Mouse (Mus musculus) midbrain, postnatal 0 days (tissue): Measurements from ENCODE around the gene Ccdc88c. TPM values are rescaled to one million over a fixed set of nuclear protein-coding genes. Genes with fewer than 3 reads are reported as not detected.

Experiments
- ATAC-seq: fragments of 200-750 bp; cut with Nextera tagmentation; 2 replicates; pipeline ENCODE4 v1.8.0; 2017; ENCODE audit warnings: moderate number of reproducible peaks, mild to moderate bottlenecking, moderate TSS enrichment, moderate library complexity; ENCODE audit not compliant: low FRiP score
- DNase-seq: peaks from one replicate; pipeline ENCODE4 v3.0.0-alpha.2; 2015; ENCODE audit warnings: low spot score
- H3K27ac ChIP-seq: fragments of 300-500 bp; sonication (generic); 2 replicates; pipeline ENCODE4 v1.5.1; 2014; ENCODE audit warnings: low read depth, mild to moderate bottlenecking, low read length, mixed read lengths
- H3K27me3 ChIP-seq: fragments of 300-500 bp; sonication (generic); 2 replicates; pipeline ENCODE4 v1.6.1; 2014; ENCODE audit warnings: low read length, control low read depth, mixed read lengths; ENCODE audit not compliant: insufficient read depth
- H3K36me3 ChIP-seq: fragments of 300-500 bp; sonication (generic); 2 replicates; pipeline ENCODE4 v1.6.1; 2014; ENCODE audit warnings: low read length, control low read depth, mixed read lengths; ENCODE audit not compliant: insufficient read depth
- H3K4me1 ChIP-seq: fragments of 300-500 bp; sonication (generic); 2 replicates; pipeline ENCODE4 v1.6.1; 2014; ENCODE audit warnings: mild to moderate bottlenecking, control low read depth, antibody characterized with exemption, low read length, mixed read lengths; ENCODE audit not compliant: insufficient read depth
- H3K4me2 ChIP-seq: fragments of 300-500 bp; sonication (generic); 2 replicates; pipeline ENCODE4 v1.6.1; 2014; ENCODE audit warnings: low read depth, mild to moderate bottlenecking, low read length, mixed read lengths; ENCODE audit not compliant: poor library complexity, severe bottlenecking
- H3K4me3 ChIP-seq: fragments of 300-500 bp; sonication (generic); 2 replicates; pipeline ENCODE4 v1.5.1; 2014; ENCODE audit warnings: low read depth, mild to moderate bottlenecking, low read length, moderate library complexity
- H3K9ac ChIP-seq: fragments of 300-500 bp; sonication (generic); replicated peaks from 2 replicates; pipeline ENCODE4 v1.6.1; 2014; ENCODE audit warnings: mild to moderate bottlenecking, low read length, moderate library complexity, mixed read lengths; ENCODE audit not compliant: poor library complexity, severe bottlenecking
- H3K9me3 ChIP-seq: fragments of 300-500 bp; sonication (generic); 2 replicates; pipeline ENCODE4 v1.6.1; 2016; ENCODE audit warnings: low read length, control low read depth
- CTCF ChIP-seq: IDR thresholded peaks from 2 replicates; pipeline ENCODE4 v1.5.1; 2016; ENCODE audit warnings: antibody characterized with exemption, mild to moderate bottlenecking
- WGBS: fragments of 180-500 bp; shearing (Covaris S2); extraction: QIAGEN DNeasy Blood & Tissue Kit; methylation state at CpG from one replicate; pipeline ENCODE4 v1.1.7; 2014; 5-methylcytosine and 5-hydroxymethylcytosine counted together
- polyA plus RNA-seq: library from polyadenylated mRNA; unstranded; fragments of >200 nt; fragmentation: Nextera tagmentation; extraction: Ambion mirVana; gene quantifications from 2 replicates; pipeline ENCODE4 v1.2.1, GENCODE M21; 2015
- total RNA-seq: library from RNA; depleted of rRNA; stranded (reverse); fragments of >200 nt; gene quantifications from 2 replicates; pipeline ENCODE4 v1.2.3, GENCODE M21; 2014

The Ccdc88c gene
- total and polyA plus RNA-seq, 2 experiments from 2014 or later, result 12.6 to 24.8 TPM

DNA sequence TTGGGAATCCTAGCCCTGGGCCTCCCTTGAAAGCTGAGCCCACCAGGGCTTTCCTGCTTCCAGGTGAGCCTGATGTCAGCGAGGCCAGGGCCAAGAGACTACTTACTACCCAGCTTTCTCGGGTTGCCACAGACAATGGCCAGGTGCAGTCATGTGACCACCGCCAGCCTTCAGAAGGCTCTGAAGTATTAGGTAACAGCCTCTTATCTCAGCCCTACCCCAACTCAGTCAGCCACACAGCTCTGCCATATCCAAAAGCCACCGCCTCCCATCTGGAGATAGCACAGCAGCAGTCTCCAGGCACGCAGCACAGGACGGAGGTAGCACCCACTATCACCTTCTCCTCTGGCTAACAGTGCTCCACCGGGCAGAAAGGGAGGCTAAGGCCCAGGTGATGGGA is 3.5 kb downstream of the Ccdc88c start:
- H3K4me3 ChIP-seq, result no peak overlapping the region
- no peak for DNase-seq
- no peaks in the 10 kb centered on the region for H3K27me3 ChIP-seq
- TF ChIP-seq CTCF, result no peak
- no peaks in the 10 kb centered on the region for H3K9me3 ChIP-seq
- peaks cover 15% of the 10 kb centered on the region; the same call in 1 of the 2 replicates for H3K4me1 ChIP-seq
- H3K4me2 ChIP-seq, result no peak overlapping the region
- H3K27ac ChIP-seq, result no peak overlapping the region
- 81% methylated on average over 7 of the region's 7 CpGs for WGBS
- no peaks in the 10 kb centered on the region for H3K36me3 ChIP-seq
- no peak overlapping the region for H3K9ac ChIP-seq
- ATAC-seq, result no peak

DNA sequence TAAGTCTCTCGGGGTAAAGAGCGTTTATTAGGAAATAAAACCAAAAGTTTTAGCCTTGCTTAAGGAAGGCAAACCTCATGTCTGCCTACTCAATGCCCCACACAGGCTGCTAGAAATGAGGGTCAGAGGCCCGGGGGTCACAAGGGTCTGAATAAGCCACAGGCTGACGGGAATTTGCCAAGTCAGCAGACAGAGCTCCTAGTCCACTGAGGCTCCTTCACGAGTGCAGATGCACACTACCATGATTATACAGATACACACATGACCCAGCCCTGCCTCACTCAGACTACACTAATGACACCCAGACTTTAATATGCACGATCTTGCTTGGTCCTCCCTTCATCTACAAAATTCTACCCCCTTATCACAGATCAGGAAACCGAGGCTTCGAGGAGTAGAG is 4.0 kb downstream of the Ccdc88c start:
- 67% methylated on average over 8 of the region's 8 CpGs for WGBS
- Histone ChIP-seq H3K36me3 (no peaks in the 10 kb centered on the region), H3K9ac (no peak overlapping the region), H3K27ac (no peak overlapping the region), H3K9me3 (no peaks in the 10 kb centered on the region), H3K4me2 (peak overlapping the region; percentile 6; the same call in 1 of the 2 replicates), H3K4me1 (peaks cover 15% of the 10 kb centered on the region; the same call in 1 of the 2 replicates), H3K4me3 (no peak overlapping the region), H3K27me3 (no peaks in the 10 kb centered on the region)
- ATAC-seq (no peak), DNase-seq (no peak)
- TF ChIP-seq CTCF, result no peak

DNA sequence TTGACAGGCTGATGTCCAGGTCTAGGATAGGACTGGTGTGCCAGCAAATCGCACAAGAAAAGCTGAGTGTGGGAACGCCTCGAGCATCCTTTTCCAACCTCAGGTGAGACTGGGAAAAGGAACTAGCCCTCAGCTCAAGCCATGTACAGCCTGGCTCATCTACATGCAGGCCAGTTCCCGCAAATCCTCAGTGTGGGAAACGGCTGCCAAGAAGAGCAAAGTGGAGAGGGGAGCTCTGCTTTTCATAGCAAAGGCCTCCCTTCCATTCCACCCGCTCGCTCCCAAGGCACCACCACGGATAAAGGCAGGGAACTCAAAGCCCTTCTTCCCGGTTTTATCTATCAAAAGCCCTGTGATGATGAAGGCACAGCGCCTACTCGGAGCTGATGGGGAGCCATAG is 5.7 kb downstream of the Ccdc88c start:
- peak overlapping the region; percentile 49 for H3K27ac ChIP-seq

DNA sequence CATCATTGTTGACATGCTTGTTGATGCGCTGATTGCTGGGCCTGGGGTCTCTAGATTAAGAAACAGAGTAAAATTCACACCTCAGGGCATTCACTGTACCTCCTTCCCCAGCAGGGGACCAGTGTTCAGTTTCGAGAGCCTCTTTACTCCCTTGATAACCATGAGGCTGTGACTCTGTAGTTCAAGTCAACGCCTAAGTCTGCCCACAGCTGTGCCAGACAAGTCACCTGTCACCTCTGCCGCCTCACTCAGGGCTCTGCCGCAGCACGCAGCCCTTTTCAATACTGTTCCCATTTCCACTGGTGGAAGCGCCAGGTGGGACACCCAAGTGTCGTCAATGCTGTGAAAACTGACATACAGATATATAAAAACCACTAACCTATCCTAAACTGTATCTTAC is 6.5 kb downstream of the Ccdc88c start:
- DNase-seq (no peak), ATAC-seq (no peak)
- Histone ChIP-seq H3K9me3 (no peaks in the 10 kb centered on the region), H3K4me2 (no peak overlapping the region), H3K27ac (no peak overlapping the region), H3K9ac (no peak overlapping the region), H3K27me3 (no peaks in the 10 kb centered on the region), H3K4me1 (peaks cover 13% of the 10 kb centered on the region; the same call in 1 of the 2 replicates), H3K4me3 (no peak overlapping the region), H3K36me3 (no peaks in the 10 kb centered on the region)
- no peak for TF ChIP-seq CTCF
- WGBS, result 93% methylated on average over 8 of the region's 8 CpGs

More for the DNA sequence above, 5.7 kb downstream of the Ccdc88c start:
- no peak for DNase-seq
- H3K9me3 ChIP-seq, result no peaks in the 10 kb centered on the region
- no peak for ATAC-seq
- no peak overlapping the region for H3K9ac ChIP-seq
- H3K4me1 ChIP-seq, result peaks cover 15% of the 10 kb centered on the region; the same call in 1 of the 2 replicates
- WGBS, result 51% methylated on average over 11 of the region's 11 CpGs
- H3K4me2 ChIP-seq, result no peak overlapping the region
- H3K27me3 ChIP-seq, result no peaks in the 10 kb centered on the region
- H3K36me3 ChIP-seq, result no peaks in the 10 kb centered on the region
- H3K4me3 ChIP-seq, result no peak overlapping the region
- TF ChIP-seq CTCF, result no peak

DNA sequence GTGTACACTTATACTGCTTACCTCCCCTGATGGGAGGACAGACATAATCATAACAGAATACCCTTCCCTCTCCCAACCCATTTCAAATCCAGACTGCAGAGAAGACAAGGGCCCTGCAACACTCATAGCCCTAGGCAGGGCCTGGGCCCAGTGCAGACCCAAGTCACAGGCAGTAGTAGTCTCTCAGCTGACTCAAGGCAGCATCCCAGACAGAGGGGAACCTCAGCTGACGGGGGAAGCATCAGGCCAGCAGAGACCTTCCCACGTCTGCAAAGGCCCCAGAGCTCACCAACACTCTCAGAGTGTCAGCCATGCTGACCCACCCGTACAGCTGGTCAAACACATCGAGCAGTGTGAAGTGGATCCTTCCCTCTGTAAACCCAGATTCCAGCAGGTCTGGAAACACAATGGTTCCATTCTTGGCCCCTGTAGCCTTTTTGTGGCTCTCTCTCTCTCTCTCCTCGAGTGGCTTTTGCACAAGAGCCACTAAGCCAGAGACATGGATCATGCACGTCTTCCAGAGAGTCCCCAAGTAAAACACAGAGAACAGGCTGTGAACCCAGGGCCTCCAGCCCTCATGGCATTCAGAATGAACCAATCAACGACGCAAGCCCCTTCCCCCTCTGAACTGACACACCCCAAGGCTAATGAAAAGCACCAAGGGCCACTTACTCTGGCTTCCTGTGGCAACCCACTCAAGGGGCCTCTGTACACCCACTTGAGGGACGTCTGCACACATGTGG is 7.2 kb downstream of the Ccdc88c start:
- WGBS, result 81% methylated on average over 9 of the region's 9 CpGs
- peaks cover 12% of the 10 kb centered on the region; the same call in 1 of the 2 replicates for H3K4me1 ChIP-seq

DNA sequence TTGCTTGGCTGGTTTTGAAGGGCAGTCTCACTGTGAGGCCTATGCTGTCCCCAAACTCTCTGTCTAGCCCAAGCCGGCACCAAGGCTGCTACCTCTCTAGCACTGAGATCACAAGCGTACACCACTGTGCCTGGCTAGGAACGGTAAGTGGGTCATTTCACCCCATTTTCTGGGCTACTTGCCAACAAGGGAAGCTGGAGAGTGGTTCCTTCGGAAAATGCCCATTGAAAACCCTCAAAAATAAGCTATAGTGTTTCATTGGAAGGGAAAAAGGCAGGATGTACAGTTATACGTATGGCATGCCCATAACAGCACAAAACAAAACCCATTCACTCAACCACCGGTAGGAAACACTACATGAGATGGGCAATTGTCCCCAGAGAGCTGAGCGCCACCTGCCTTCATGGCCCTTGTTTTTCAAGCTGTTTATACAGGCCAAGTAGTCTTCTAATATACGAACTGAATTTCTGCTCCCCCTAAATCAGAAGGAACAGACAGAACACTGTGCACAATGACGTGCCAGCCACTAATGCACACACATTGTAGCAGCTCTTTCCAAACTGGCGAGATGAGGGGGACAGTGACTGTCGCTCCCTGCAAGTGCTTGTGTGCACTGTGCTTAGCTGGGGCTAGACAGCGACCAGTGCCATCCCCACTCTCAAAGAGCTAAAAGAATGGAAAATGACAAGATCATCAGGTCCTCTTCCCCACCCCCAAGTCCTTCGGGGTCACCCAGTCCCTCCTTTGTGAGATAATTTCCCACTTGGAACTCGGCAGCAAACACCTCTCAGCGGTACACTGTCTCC is 8.4 kb downstream of the Ccdc88c start:
- DNase-seq, result no peak
- no peak for ATAC-seq
- Histone ChIP-seq H3K27me3 (no peaks in the 10 kb centered on the region), H3K4me3 (no peak overlapping the region), H3K9ac (no peak overlapping the region), H3K4me2 (no peak overlapping the region), H3K36me3 (no peaks in the 10 kb centered on the region), H3K27ac (no peak overlapping the region), H3K4me1 (peaks cover 12% of the 10 kb centered on the region; the same call in 1 of the 2 replicates), H3K9me3 (no peaks in the 10 kb centered on the region)
- TF ChIP-seq CTCF, result no peak
- 74% methylated on average over 15 of the region's 15 CpGs for WGBS

More for the DNA sequence above, 7.2 kb downstream of the Ccdc88c start:
- Histone ChIP-seq H3K36me3 (no peaks in the 10 kb centered on the region), H3K9me3 (no peaks in the 10 kb centered on the region), H3K4me2 (no peak overlapping the region), H3K27ac (no peak overlapping the region), H3K9ac (no peak overlapping the region), H3K4me3 (no peak overlapping the region), H3K27me3 (no peaks in the 10 kb centered on the region)
- TF ChIP-seq CTCF, result no peak
- no peak for DNase-seq
- no peak for ATAC-seq
